Comparison of ENCODE assay signal across 9 mouse cellular contexts in genomic region chr11:120492878-120493203, GRCm38 (mm10). TPM values are rescaled to one million over a fixed set of nuclear protein-coding genes. Genes with fewer than 3 reads are reported as not detected.
DNase-seq lines count a peak whose midpoint lies in the region; ATAC-seq and TF ChIP-seq lines count a peak whose summit lies in the region.
"Had no signal": no experiment of that assay in that cellular context is flagged by ENCODE, and none has a peak within 500 bp of the region (broad histone marks: within the 10 kb centered on the region; RNA-seq: fewer than 3 reads in every experiment).

No protein-coding gene starts in this region.

- H3K27me3 ChIP-seq in heart, embryonic 11.5 days (ENCODE audit: control insufficient read depth, insufficient read depth, low read length): no peaks in the 10 kb centered on the region
- H3K27me3 ChIP-seq in MEL (ENCODE audit: control insufficient read depth in 1 of 2, insufficient read depth in 2 of 2, low read length in 2 of 2): no peaks in the 10 kb centered on the region
- no peaks in the 10 kb centered on the region for H3K27me3 ChIP-seq in hindbrain, embryonic 12.5 days

- peak overlapping the region; percentile 86 for H3K27ac ChIP-seq in heart, embryonic 11.5 days (ENCODE audit: low read depth, low read length)
- H3K27ac ChIP-seq in MEL (ENCODE audit: control insufficient read depth, low read depth, low read length): no peak overlapping the region
- peak overlapping the region; percentile 81 for H3K27ac ChIP-seq in hindbrain, embryonic 12.5 days

- intact Hi-C loops in heart, postnatal 36 days (cut with DNase I): loop anchor here (5.0 kb wide), 2 partner anchors 179 to 219 kb away; partner anchors contain the start of genes Aspscr1, Cenpx and Lrrc45

- no peak for TF ChIP-seq CTCF in MEL (IDR thresholded peaks at IDR 0.05 in 2 of 3, conservative IDR thresholded peaks at IDR 0.05 in 1 of 3; ENCODE audit: control insufficient read depth in 1 of 3, insufficient read depth in 1 of 3, low read depth in 2 of 3, low read length in 3 of 3, poor library complexity in 1 of 3, severe bottlenecking in 1 of 3)

- H3K79me2 ChIP-seq in MEL (ENCODE audit: control insufficient read depth, insufficient read depth, low read length, poor library complexity): peaks cover 19% of the 10 kb centered on the region

- TF ChIP-seq EP300 in MEL (IDR thresholded peaks at IDR 0.05; ENCODE audit: low read depth in 1 of 2, low read length in 2 of 2): no peak

- H3K9ac ChIP-seq in heart, embryonic 11.5 days (ENCODE audit: low read depth, low read length): peak overlapping the region; percentile 84
- H3K9ac ChIP-seq in MEL (ENCODE audit: control insufficient read depth, low read depth, low read length, poor library complexity, severe bottlenecking): peak overlapping the region; percentile 87
- peak overlapping the region; percentile 82 for H3K9ac ChIP-seq in hindbrain, embryonic 12.5 days

- TF ChIP-seq RAD21 in MEL (IDR thresholded peaks at IDR 0.05; ENCODE audit: low read depth, low read length): no peak

- no peak for TF ChIP-seq POLR2A in MEL (IDR thresholded peaks at IDR 0.05; ENCODE audit: control insufficient read depth in 1 of 2, insufficient read depth in 1 of 2, low read depth in 1 of 2, low read length in 2 of 2, poor library complexity in 1 of 2)

- 32% methylated on average over 3 of the region's 3 CpGs for WGBS in heart, embryonic 11.5 days (ENCODE audit: insufficient replicate concordance)
- WGBS in hindbrain, embryonic 12.5 days: 32% methylated on average over 3 of the region's 3 CpGs

- DNase-seq in heart, postnatal 36 days: no peak
- DNase-seq in MEL (ENCODE audit: low read depth, low spot score): no peak
- DNase-seq in lung, postnatal 10 days: peak; percentile 35
- no peak for DNase-seq in ovary, postnatal 14 days (ENCODE audit: low spot score)
- DNase-seq in B cell, adult 2 months: no peak
- no peak for DNase-seq in embryo, embryonic 10.5 days (ENCODE audit: low spot score)
- DNase-seq: cerebellum, adult 11 months had no signal

- H3K4me2 ChIP-seq in heart, embryonic 11.5 days: peak overlapping the region; percentile 93
- H3K4me2 ChIP-seq in hindbrain, embryonic 12.5 days (replicated peaks): peak overlapping the region; percentile 86

- ATAC-seq in heart, embryonic 11.5 days (replicated peaks; ENCODE audit: insufficient number of reproducible peaks, low FRiP score, low TSS enrichment): no peak
- no peak for ATAC-seq in hindbrain, embryonic 12.5 days (ENCODE audit: low FRiP score)

- H3K4me3 ChIP-seq in heart, embryonic 11.5 days (ENCODE audit: low read depth, low read length): peak overlapping the region; percentile 91
- peak overlapping the region; percentile 63 to 80 for H3K4me3 ChIP-seq in MEL (ENCODE audit: control insufficient read depth in 1 of 2, insufficient read depth in 1 of 2, low read depth in 2 of 2, low read length in 2 of 2)
- H3K4me3 ChIP-seq in hindbrain, embryonic 12.5 days: peak overlapping the region; percentile 80

- H3K36me3 ChIP-seq in heart, embryonic 11.5 days (ENCODE audit: control insufficient read depth, insufficient read depth, low read length): peaks cover 26% of the 10 kb centered on the region
- peaks cover 0 to 11% of the 10 kb centered on the region in 2 experiments; a peak in 2 of 4 replicates for H3K36me3 ChIP-seq in MEL (ENCODE audit: control insufficient read depth in 1 of 2, insufficient read depth in 2 of 2, low read length in 2 of 2)
- H3K36me3 ChIP-seq in hindbrain, embryonic 12.5 days: peaks cover 49% of the 10 kb centered on the region

- no peaks in the 10 kb centered on the region for H3K9me3 ChIP-seq in heart, embryonic 11.5 days (replicated peaks; ENCODE audit: control insufficient read depth, low read length)
- no peaks in the 10 kb centered on the region for H3K9me3 ChIP-seq in MEL (replicated peaks; ENCODE audit: insufficient read depth, low read length)
- no peaks in the 10 kb centered on the region for H3K9me3 ChIP-seq in hindbrain, embryonic 12.5 days (replicated peaks)

- peaks cover 20% of the 10 kb centered on the region for H3K4me1 ChIP-seq in heart, embryonic 11.5 days (ENCODE audit: control insufficient read depth, insufficient read depth, low read length)
- peaks cover 0 to 20% of the 10 kb centered on the region in 2 experiments; a peak in 2 of 4 replicates for H3K4me1 ChIP-seq in MEL (ENCODE audit: control insufficient read depth in 1 of 2, insufficient read depth in 2 of 2, low read length in 2 of 2)
- H3K4me1 ChIP-seq in hindbrain, embryonic 12.5 days: peaks cover 34% of the 10 kb centered on the region

TF ChIP-seq in MEL, 35 proteins besides CTCF, POLR2A, EP300 and RAD21:
- TF ChIP-seq JUND (IDR thresholded peaks at IDR 0.05; ENCODE audit: low read depth, low read length) (no peak), MAFK (IDR thresholded peaks at IDR 0.05; ENCODE audit: borderline replicate concordance, low read depth, low read length) (no peak), GABPA (IDR thresholded peaks at IDR 0.05; ENCODE audit: low read depth, low read length) (no peak), CHD1 (IDR thresholded peaks at IDR 0.05; ENCODE audit: low read depth, low read length) (no peak), UBTF (IDR thresholded peaks at IDR 0.05; ENCODE audit: borderline replicate concordance, insufficient read depth, low read depth, low read length) (no peak), USF1 (IDR thresholded peaks at IDR 0.05; ENCODE audit: low read depth, low read length) (no peak)

RNA-seq across cellular contexts. Expression of gene Slc25a10, which starts 1.2 kb away (rescaled TPM):
- polyA plus RNA-seq in heart, embryonic 11.5 days (2014; fragmentation: Nextera tagmentation; extraction: Ambion mirVana): 44.2 and 48.3 TPM in 2 replicates
- 10 to 100 TPM; 13.4 to 15.0 TPM for total RNA-seq in heart, postnatal 36 days (2021)
- total RNA-seq in MEL (2012; rRNA removed): 40.4 and 52.0 TPM in 2 replicates
- 10 to 100 TPM in 1 of 2 experiments, not detected in 1; 53.6 TPM for polyA plus RNA-seq in MEL (2012; ENCODE audit: insufficient read depth in 1 of 2, insufficient read length in 2 of 2, low read depth in 1 of 2, low replicate concordance in 2 of 2, missing spikeins in 1 of 2)
- 37.7 and 38.0 TPM in 2 replicates for polyA plus RNA-seq in hindbrain, embryonic 12.5 days (2016; fragmentation: Nextera tagmentation; extraction: Ambion mirVana)

RNA-seq across cellular contexts. Expression of gene Mrpl12, which starts 8.4 kb away (rescaled TPM):
- polyA plus RNA-seq in heart, embryonic 11.5 days (2014; fragmentation: Nextera tagmentation; extraction: Ambion mirVana): 222 and 232 TPM in 2 replicates
- total RNA-seq in heart, postnatal 36 days (2021): 100 to 1,000 TPM; 222 to 245 TPM
- total RNA-seq in MEL (2012; rRNA removed): 401 and 457 TPM in 2 replicates
- polyA plus RNA-seq in MEL (2012; ENCODE audit: insufficient read depth in 1 of 2, insufficient read length in 2 of 2, low read depth in 1 of 2, low replicate concordance in 2 of 2, missing spikeins in 1 of 2): 100 to 1,000 TPM; 374 to 461 TPM
- 104 and 108 TPM in 2 replicates for polyA plus RNA-seq in hindbrain, embryonic 12.5 days (2016; fragmentation: Nextera tagmentation; extraction: Ambion mirVana)

RNA-seq across cellular contexts. Expression of gene Arl16, which starts 25.4 kb away (rescaled TPM):
- 43.6 and 48.4 TPM in 2 replicates for polyA plus RNA-seq in heart, embryonic 11.5 days (2014; fragmentation: Nextera tagmentation; extraction: Ambion mirVana)
- 10 to 100 TPM in 1 of 2 experiments, 1 to 10 TPM in 1; 8.6 to 12.2 TPM for total RNA-seq in heart, postnatal 36 days (2021)
- total RNA-seq in MEL (2012; rRNA removed): 19.8 and 20.8 TPM in 2 replicates
- polyA plus RNA-seq in MEL (2012; ENCODE audit: insufficient read depth in 1 of 2, insufficient read length in 2 of 2, low read depth in 1 of 2, low replicate concordance in 2 of 2, missing spikeins in 1 of 2): 10 to 100 TPM in 1 of 2 experiments, not detected in 1; 20.0 TPM
- polyA plus RNA-seq in hindbrain, embryonic 12.5 days (2016; fragmentation: Nextera tagmentation; extraction: Ambion mirVana): 57.1 and 58.4 TPM in 2 replicates

RNA-seq across cellular contexts. Expression of gene Ccdc137, which starts 34.9 kb away (rescaled TPM):
- 21.3 and 27.5 TPM in 2 replicates for polyA plus RNA-seq in heart, embryonic 11.5 days (2014; fragmentation: Nextera tagmentation; extraction: Ambion mirVana)
- 1 to 10 TPM; 5.9 to 6.4 TPM for total RNA-seq in heart, postnatal 36 days (2021)
- 66.1 and 104 TPM in 2 replicates for total RNA-seq in MEL (2012; rRNA removed)
- polyA plus RNA-seq in MEL (2012; ENCODE audit: insufficient read depth in 1 of 2, insufficient read length in 2 of 2, low read depth in 1 of 2, low replicate concordance in 2 of 2, missing spikeins in 1 of 2): 100 to 1,000 TPM in 1 of 2 experiments, not detected in 1; 116 TPM
- polyA plus RNA-seq in hindbrain, embryonic 12.5 days (2016; fragmentation: Nextera tagmentation; extraction: Ambion mirVana): 33.8 and 35.5 TPM in 2 replicates

RNA-seq across cellular contexts. Expression of gene Oxld1, which starts 35.0 kb away (rescaled TPM):
- polyA plus RNA-seq in heart, embryonic 11.5 days (2014; fragmentation: Nextera tagmentation; extraction: Ambion mirVana): 16.9 and 19.6 TPM in 2 replicates
- 10 to 100 TPM; 54.1 to 61.4 TPM for total RNA-seq in heart, postnatal 36 days (2021)
- 15.9 and 17.6 TPM in 2 replicates for total RNA-seq in MEL (2012; rRNA removed)
- polyA plus RNA-seq in MEL (2012; ENCODE audit: insufficient read depth in 1 of 2, insufficient read length in 2 of 2, low read depth in 1 of 2, low replicate concordance in 2 of 2, missing spikeins in 1 of 2): 10 to 100 TPM in 1 of 2 experiments, not detected in 1; 17.5 TPM
- polyA plus RNA-seq in hindbrain, embryonic 12.5 days (2016; fragmentation: Nextera tagmentation; extraction: Ambion mirVana): 10.6 and 11.3 TPM in 2 replicates
